Mouse (Mus musculus): ENCODE data around the gene Lrpap1. TPM values are rescaled to one million over a fixed set of nuclear protein-coding genes. Genes with fewer than 3 reads are reported as not detected.

Lrpap1 gene
- 33.0 and 44.9 TPM in 2 replicates for polyA plus RNA-seq (2012; ENCODE audit: insufficient read depth, insufficient read length, missing spikeins)

GRCm38 (mm10) chr5:35104960-35105921, at the start of gene Lrpap1:
Gene Lrpap1, minus strand, starts transcription at chr5:35105766.
- Histone ChIP-seq H3K4me1 (ENCODE audit: control insufficient read depth, insufficient read depth, insufficient read length, low read length) (0 out of 2 replicates have a peak, but pooled peaks cover 9% of the 10 kb centered on the region), H3K4me3 (ENCODE audit: insufficient read depth, low read depth, low read length) (peak within 1 kb of the TSS; percentile 99), H3K27ac (replicated peaks; ENCODE audit: low read depth, low read length) (peak within 1 kb of the TSS; percentile 53)

GRCm38 (mm10) chr5:35149939-35150338, 44.4 kb upstream of the Lrpap1 start:
- Histone ChIP-seq H3K4me3 (ENCODE audit: insufficient read depth, low read depth, low read length) (no peak overlapping the region), H3K4me1 (ENCODE audit: control insufficient read depth, insufficient read depth, insufficient read length, low read length) (no peaks in the 10 kb centered on the region), H3K27ac (replicated peaks; ENCODE audit: low read depth, low read length) (no peak overlapping the region)

GRCm38 (mm10) chr5:35149526-35149925, 44.0 kb upstream of the Lrpap1 start:
- Histone ChIP-seq H3K27ac (replicated peaks; ENCODE audit: low read depth, low read length) (no peak overlapping the region), H3K4me3 (ENCODE audit: insufficient read depth, low read depth, low read length) (no peak overlapping the region), H3K4me1 (ENCODE audit: control insufficient read depth, insufficient read depth, insufficient read length, low read length) (no peaks in the 10 kb centered on the region)

- no peak overlapping the region for H3K4me3 ChIP-seq (ENCODE audit: insufficient read depth, low read depth, low read length)
- no peak overlapping the region for H3K27ac ChIP-seq (replicated peaks; ENCODE audit: low read depth, low read length)
- no peaks in the 10 kb centered on the region for H3K4me1 ChIP-seq (ENCODE audit: control insufficient read depth, insufficient read depth, insufficient read length, low read length)
Observed at GRCm38 (mm10) chr5:35147963-35148767, 42.6 kb upstream of the Lrpap1 start.

GRCm38 (mm10) chr5:35147155-35147962, 41.8 kb upstream of the Lrpap1 start:
- no peak overlapping the region for H3K4me3 ChIP-seq (ENCODE audit: insufficient read depth, low read depth, low read length)
- no peak overlapping the region for H3K27ac ChIP-seq (replicated peaks; ENCODE audit: low read depth, low read length)
- H3K4me1 ChIP-seq (ENCODE audit: control insufficient read depth, insufficient read depth, insufficient read length, low read length): no peaks in the 10 kb centered on the region

- Histone ChIP-seq H3K27ac (replicated peaks; ENCODE audit: low read depth, low read length) (no peak overlapping the region), H3K4me3 (ENCODE audit: insufficient read depth, low read depth, low read length) (no peak overlapping the region), H3K4me1 (ENCODE audit: control insufficient read depth, insufficient read depth, insufficient read length, low read length) (no peaks in the 10 kb centered on the region)
Observed at GRCm38 (mm10) chr5:35146747-35147146, 41.2 kb upstream of the Lrpap1 start.

- no peak overlapping the region for H3K4me3 ChIP-seq (ENCODE audit: insufficient read depth, low read depth, low read length)
- H3K4me1 ChIP-seq (ENCODE audit: control insufficient read depth, insufficient read depth, insufficient read length, low read length): no peaks in the 10 kb centered on the region
- no peak overlapping the region for H3K27ac ChIP-seq (replicated peaks; ENCODE audit: low read depth, low read length)
Observed at GRCm38 (mm10) chr5:35144716-35145115, 39.1 kb upstream of the Lrpap1 start.

GRCm38 (mm10) chr5:35143460-35144245, 38.1 kb upstream of the Lrpap1 start:
- H3K4me3 ChIP-seq (ENCODE audit: insufficient read depth, low read depth, low read length): no peak overlapping the region
- H3K27ac ChIP-seq (replicated peaks; ENCODE audit: low read depth, low read length): no peak overlapping the region
- H3K4me1 ChIP-seq (ENCODE audit: control insufficient read depth, insufficient read depth, insufficient read length, low read length): no peaks in the 10 kb centered on the region

GRCm38 (mm10) chr5:35142910-35143309, 37.3 kb upstream of the Lrpap1 start:
- H3K27ac ChIP-seq (replicated peaks; ENCODE audit: low read depth, low read length): no peak overlapping the region
- H3K4me1 ChIP-seq (ENCODE audit: control insufficient read depth, insufficient read depth, insufficient read length, low read length): no peaks in the 10 kb centered on the region
- H3K4me3 ChIP-seq (ENCODE audit: insufficient read depth, low read depth, low read length): no peak overlapping the region

GRCm38 (mm10) chr5:35141316-35141715, 35.8 kb upstream of the Lrpap1 start:
- Histone ChIP-seq H3K4me1 (ENCODE audit: control insufficient read depth, insufficient read depth, insufficient read length, low read length) (no peaks in the 10 kb centered on the region), H3K4me3 (ENCODE audit: insufficient read depth, low read depth, low read length) (no peak overlapping the region), H3K27ac (replicated peaks; ENCODE audit: low read depth, low read length) (no peak overlapping the region)

GRCm38 (mm10) chr5:35138183-35138611, 32.6 kb upstream of the Lrpap1 start:
- Histone ChIP-seq H3K4me1 (ENCODE audit: control insufficient read depth, insufficient read depth, insufficient read length, low read length) (no peaks in the 10 kb centered on the region), H3K27ac (replicated peaks; ENCODE audit: low read depth, low read length) (no peak overlapping the region), H3K4me3 (ENCODE audit: insufficient read depth, low read depth, low read length) (no peak overlapping the region)

- Histone ChIP-seq H3K4me1 (ENCODE audit: control insufficient read depth, insufficient read depth, insufficient read length, low read length) (no peaks in the 10 kb centered on the region), H3K27ac (replicated peaks; ENCODE audit: low read depth, low read length) (no peak overlapping the region), H3K4me3 (ENCODE audit: insufficient read depth, low read depth, low read length) (no peak overlapping the region)
Observed at GRCm38 (mm10) chr5:35137510-35138182, 32.1 kb upstream of the Lrpap1 start.

- no peaks in the 10 kb centered on the region for H3K4me1 ChIP-seq (ENCODE audit: control insufficient read depth, insufficient read depth, insufficient read length, low read length)
- no peak overlapping the region for H3K27ac ChIP-seq (replicated peaks; ENCODE audit: low read depth, low read length)
- no peak overlapping the region for H3K4me3 ChIP-seq (ENCODE audit: insufficient read depth, low read depth, low read length)
Observed at GRCm38 (mm10) chr5:35135903-35136302, 30.3 kb upstream of the Lrpap1 start.

- Histone ChIP-seq H3K4me1 (ENCODE audit: control insufficient read depth, insufficient read depth, insufficient read length, low read length) (no peaks in the 10 kb centered on the region), H3K4me3 (ENCODE audit: insufficient read depth, low read depth, low read length) (no peak overlapping the region), H3K27ac (replicated peaks; ENCODE audit: low read depth, low read length) (no peak overlapping the region)
Observed at GRCm38 (mm10) chr5:35134286-35134685, 28.7 kb upstream of the Lrpap1 start.
